Mouse (Mus musculus) urinary bladder, postnatal 10 days (tissue): ENCODE results near the gene Dpm2.

Experiments used
- DNase-seq: peaks from one replicate; pipeline ENCODE4 v3.0.0; 2022; ENCODE audit warnings: low spot score

Gene Dpm2

GRCm38 (mm10) chr2:32547380-32547779 is 23.3 kb upstream of the Dpm2 start:
- DNase-seq, result no peak

DNA sequence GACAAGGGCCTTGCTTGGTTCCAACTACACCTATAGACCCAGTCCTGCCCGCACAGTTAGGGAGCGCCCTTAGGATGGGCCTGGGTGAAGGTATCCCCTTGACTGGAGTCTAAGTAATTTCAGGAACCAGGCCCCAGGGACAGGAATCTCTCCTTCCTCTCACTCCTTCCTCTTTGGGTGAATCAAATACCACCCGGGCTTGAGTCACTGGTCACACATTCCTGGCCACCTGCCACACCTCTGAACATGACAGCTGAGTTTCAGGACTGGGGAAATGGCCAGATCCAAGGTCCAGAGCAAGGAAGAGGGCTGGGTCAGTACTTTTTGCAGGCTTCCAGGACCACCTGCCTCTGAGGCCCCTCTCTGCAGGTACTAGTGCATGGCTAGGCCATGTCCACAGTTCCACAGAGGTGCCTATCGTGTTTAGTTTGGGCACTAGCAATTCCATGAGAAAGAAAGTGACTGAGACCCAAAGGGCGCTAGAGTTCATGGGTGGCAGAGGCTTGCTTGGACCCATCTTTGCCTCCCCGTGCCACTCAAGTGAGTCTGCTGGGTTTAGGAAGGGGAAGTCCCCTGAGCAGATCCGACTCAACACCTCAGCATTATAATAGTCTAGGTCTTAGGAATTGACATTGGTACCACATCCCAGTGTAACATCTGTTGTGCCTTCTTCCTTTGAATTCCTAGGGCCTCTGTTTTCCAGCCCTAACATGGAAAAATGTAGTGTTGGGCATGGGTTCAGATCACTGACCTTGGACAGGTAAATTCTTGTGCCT is 22.5 kb upstream of the Dpm2 start:
- DNase-seq, result no peak

DNA sequence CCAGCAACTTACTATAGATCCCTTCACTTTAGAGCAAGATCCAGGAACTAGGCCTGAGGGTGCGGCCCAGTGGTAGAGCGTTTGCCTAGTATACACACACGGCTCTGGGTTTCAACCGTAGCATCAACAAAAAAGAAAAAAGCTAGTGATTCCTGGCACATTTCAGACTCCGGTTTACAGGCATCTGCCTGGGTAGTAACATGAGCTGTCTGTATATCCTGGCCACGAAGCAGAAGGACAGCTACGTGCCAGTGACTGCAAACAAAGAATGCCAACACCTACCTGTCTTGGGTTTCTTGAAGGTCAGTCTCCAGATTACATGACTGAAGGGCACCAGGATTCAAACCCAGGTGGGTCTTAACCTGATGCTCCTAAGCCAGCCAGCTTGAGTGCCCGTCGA is 21.5 kb upstream of the Dpm2 start:
- no peak for DNase-seq

DNA sequence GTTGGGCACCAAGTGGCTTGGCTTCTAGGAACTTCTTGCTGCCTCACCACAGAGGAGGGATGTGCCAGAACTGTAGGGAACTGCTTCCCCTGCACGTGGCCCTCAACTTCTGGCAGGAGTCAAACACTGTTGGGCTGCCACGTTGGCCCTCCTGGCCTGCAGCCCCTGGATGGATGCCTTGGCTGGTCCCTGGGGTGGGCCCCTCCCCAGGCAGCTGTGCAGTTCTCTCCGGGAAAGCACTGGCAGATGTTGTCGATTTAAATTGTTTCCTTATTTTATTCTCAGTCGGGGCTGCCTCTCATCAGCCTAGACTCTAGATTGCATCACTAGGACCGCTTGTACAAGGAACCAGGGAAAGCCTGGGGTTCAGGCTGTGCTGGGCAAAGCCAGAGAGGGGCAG is 20.9 kb upstream of the Dpm2 start:
- DNase-seq, result no peak

DNA sequence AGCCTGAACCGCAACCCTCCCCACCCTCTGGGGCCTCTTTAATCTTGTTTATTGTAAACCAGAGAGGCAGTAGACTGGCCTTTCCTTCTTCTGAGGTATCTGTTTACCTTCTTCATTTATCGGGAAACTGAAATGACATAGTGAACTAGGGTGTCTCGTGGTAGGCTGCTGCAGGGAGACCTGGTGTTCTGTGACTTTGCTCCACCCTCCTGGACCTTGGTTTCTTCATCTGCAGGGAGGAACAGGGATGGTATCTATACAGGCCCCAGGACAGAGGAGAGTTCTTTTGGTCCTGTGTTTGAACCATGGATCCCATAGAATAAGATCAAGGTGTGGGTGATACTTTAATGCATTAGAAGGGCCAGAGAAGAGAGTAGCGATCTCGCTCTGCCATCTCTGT is 19.4 kb upstream of the Dpm2 start:
- no peak for DNase-seq

DNA sequence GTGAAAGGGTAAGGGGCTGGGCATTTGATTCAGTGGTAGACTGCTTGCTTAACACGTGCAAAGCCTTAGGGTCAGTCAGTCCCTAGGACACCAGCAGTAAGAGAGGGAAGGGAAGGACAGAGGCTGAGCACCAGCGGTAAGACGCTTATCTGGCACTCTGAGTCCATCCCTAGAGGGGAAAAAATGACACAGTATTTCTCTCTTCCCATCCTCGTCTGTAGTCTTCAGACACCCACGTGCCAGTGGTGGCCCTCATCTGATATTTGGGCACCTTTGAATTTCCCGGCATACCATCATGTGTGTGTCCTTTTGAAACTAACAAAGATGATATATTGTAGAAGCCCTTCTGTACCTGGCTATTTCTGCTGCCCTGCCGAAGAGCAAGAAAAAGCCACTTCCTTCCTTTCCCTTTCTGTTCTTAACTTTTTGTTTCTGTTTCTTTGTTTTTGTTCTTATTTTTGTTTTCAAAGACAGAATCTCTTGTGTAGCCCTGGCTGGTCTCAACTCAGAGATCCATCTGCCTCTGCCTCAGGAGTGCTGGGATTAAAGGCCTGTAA is 17.0 kb upstream of the Dpm2 start:
- DNase-seq, result no peak

DNA sequence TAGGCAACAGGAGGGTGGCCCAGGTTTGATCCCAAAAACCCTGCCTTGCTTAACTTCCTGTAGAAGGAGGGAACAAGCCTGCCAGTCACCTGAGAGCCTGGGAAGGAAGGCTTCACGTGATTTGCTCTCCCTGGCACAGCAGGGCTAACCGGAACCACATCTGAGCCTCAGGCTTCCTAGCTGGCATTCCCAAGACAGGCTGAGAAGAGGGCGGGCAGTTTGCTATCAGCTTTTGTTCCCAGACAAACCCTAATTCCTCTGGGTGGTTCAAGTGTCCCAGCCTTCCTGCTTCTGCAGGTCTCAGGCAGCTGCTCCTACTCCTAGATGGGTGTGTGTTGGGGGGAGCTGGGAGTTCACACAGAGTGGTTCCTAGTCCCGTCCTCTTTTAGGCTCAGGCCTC is 15.2 kb upstream of the Dpm2 start:
- no peak for DNase-seq

DNA sequence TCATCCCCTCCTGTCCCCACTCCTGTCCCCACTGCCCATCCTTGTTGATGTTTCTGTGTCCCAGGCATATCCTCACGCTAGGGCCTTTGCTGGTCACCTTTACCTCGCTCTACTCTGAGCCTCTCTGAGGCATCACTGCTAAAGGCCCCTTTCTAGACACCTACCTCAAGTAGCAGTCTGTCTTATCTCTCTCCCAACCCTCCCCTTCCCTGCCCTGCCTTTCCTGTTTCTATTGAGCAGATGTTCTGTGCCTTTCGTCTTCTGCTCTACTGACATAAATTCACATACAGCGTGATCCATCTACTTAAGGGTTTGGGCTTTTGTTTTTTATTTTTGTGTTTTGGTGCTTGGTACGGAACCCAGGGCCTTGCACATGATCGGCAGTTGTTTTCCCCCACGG is 14.6 kb upstream of the Dpm2 start:
- no peak for DNase-seq

DNA sequence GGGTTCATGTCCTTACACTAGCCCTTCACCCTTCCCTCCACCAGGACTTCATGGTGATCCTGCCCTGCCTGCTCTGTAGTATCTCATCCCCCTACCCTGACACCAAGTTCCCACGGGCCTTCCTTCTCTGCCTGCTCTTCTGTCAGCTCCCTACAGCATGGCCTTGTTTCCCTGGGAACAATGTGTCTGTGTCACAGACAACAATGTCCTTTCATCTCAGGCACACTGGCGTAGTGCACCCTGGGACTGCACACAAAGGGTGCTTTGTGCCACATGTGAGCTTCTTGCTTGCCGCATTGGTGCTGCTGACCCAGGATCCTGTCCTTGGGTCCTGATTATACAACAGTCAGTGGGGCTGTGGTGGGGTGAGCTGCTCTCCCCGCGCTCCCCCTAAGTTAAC is 11.1 kb upstream of the Dpm2 start:
- no peak for DNase-seq

DNA sequence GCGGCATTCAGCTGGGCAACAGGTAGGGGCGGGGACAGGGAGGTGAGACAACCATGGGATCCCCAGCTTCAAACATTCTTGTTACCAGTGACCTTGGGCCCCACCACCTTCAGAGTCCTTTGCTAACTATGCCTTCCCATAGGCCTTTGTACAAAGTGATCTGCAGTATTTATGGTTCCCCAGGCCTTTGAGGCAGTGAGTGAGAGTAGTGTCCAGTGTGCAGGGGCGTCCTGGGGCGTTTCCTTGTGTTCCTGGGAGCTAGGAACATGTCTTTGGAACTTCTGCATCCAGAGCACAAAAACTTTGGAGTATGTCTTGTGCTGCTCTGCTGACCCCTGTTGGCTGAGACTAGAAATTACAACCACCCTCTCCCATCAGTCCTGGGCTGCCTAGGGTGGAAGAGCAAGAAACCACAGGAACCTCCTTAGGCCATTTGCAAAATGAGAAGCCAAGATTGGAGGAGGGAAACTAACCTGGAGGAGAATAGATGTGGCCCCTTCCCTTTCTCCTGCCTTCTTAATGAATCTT is 4.1 kb upstream of the Dpm2 start:
- DNase-seq, result no peak

DNA sequence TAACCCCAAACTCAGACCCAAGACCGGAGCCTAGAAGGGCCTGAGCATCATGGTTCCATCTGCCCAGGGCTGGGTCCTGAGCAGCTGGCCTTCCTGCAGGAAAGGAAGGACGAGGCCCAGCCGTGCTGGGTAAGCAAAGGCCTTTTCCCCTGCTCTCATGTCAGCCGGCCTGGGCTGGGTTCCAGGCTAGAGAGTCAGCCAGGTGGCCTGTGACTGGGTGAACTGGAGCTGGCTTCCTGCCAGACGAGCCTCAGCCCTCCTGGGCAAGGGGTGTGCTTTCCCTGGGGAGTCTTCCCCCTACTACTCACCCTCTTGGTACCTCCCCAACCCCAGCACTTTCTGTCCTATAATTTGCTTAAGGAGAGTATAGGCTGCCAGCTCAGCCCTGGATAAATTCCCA is 2.5 kb upstream of the Dpm2 start:
- DNase-seq, result no peak

DNA sequence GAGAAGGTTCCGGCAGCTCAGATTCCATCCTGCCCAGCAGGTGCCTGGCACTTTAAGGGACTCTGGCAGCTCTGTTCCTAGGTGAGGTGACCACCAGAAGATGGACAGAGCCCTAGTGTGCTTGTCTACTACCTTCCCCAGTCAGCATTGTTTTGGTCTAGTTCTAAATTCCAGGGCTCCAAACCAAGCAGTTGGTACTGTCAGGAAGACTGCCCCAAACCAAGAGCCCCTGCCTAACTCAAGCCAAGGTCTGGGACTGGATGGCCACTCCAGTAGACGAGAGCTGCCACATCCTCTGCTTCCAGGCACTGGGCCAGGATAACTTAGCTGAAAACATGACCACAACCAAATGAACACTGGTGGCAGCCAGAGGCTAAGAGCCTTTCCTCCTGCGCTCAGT is 1.7 kb upstream of the Dpm2 start:
- no peak for DNase-seq

DNA sequence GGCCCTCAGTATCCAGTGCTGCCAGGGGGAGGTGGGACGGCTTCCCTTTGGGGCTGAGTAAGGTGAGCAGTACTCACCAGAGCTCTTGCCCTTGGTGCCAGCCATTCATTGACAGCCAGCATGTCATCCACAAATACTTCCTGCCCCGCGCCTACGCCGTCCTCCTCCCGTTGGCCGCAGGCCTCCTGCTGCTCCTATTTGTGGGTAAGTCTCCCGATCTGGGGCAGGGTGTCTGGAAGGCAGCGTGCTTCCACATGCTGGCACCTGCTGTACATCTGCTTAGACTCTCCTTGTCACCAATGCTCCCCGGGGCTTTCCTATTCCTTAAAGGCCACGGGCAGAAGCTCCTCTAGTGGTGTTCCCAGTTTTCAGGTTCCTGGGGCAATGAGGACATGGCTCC is 1.5 kb downstream of the Dpm2 start:
- no peak for DNase-seq

DNA sequence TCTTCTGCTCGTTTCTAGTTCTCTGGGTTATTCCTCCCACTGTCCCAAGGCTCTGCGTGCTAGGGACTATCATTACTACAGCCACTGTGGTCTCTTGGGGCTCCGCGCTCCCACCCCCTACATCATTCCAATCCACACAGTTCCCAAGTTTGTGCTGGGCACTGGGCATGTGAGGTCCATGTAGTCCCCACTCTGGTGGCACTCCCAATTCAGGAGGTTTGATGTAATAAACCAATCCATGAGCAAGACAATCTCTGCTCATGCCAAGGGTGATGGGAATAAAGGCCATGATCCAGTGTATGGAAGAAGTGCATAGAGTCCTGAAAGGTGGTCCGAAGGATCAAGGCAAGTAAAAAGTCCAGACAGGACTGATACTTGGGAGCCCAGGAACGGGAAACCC is 3.8 kb downstream of the Dpm2 start, which contains the start of gene Pip5kl1:
TSS of gene Pip5kl1 (plus strand) at position 301 of the 400 bp plus-strand sequence.
- no peak for DNase-seq

DNA sequence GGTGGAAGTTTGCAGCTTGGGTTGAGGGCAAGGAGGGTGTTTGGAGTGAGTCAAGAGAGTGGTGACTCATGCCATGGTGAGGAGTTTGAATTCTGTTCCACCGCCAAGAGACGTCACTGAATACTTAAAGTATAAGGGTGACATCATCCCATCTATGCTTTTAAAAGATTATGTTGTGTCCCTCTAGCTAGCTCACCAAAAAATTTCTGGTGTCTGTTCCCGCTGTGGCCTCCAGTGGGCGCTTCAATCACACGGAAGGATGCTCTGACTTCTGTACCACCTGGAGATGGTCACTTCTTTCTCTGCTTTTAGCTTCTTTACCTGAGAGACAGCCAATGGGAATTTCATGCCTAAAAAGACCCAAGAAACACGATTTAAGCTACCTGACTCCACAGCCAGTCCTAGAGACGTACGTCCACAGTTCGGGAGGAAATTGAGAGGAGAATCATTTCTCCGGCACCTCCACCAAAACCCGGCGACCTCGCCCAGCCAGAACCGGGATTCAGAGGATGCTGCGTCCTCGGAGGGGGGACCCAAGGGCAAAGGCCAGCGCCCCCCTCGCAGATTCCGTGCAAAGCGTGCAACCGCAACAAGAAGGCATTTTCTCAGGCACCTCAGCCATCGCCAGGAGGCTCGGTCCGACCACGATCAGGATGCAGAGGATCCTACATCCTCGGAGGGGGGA is 4.4 kb downstream of the Dpm2 start:
- DNase-seq, result no peak

DNA sequence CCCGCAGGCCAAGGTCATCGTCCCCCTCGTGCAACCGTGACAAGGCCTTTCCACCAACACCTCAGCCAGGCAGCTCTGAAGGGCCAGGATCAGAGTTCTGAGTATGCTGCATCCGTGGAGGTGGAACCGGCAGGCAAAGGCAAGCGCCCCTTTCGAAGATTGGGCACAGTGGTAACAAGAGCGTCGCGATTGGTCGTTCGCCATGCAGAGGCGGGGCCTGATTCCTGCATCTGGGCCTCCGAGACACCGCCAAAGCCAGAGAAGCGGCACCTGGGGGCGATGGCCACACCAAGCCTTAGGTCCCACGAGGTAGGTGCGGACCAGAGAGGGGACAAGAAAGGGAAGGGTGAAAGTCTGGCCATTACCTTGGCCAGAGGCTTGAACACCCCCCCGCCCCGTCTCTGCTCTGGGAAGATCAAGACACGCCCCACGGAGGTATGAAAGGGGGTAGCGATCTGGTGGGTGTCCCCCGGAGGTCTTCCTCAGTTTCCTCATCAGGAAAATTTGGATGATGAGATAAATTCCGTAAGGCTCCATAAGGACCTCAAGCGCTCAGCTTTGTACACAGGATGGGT is 5.0 kb downstream of the Dpm2 start, which contains the start of gene 9430097D07Rik:
TSS of gene 9430097D07Rik (minus strand) at position 99 of the 575 bp plus-strand sequence.
- no peak for DNase-seq

DNA sequence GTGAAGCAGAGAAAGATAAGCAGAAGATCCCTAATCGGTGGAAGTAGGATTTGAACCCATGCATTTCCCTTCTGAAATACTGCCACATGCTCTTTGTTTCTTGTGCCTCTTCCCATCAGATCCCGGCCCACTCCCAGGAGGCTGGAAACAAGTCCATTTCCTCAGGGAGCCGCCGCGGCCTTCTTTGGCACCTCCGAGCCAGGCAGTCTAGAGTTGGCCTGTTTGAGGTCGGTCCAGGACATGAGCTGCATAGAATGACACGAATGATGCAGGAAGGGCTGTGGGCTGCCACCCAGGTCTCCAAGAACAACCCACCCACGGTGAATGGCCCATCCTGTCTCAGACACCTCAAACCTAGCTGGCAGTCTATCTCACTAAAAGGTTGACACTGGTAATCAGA is 5.9 kb downstream of the Dpm2 start:
- DNase-seq, result no peak

DNA sequence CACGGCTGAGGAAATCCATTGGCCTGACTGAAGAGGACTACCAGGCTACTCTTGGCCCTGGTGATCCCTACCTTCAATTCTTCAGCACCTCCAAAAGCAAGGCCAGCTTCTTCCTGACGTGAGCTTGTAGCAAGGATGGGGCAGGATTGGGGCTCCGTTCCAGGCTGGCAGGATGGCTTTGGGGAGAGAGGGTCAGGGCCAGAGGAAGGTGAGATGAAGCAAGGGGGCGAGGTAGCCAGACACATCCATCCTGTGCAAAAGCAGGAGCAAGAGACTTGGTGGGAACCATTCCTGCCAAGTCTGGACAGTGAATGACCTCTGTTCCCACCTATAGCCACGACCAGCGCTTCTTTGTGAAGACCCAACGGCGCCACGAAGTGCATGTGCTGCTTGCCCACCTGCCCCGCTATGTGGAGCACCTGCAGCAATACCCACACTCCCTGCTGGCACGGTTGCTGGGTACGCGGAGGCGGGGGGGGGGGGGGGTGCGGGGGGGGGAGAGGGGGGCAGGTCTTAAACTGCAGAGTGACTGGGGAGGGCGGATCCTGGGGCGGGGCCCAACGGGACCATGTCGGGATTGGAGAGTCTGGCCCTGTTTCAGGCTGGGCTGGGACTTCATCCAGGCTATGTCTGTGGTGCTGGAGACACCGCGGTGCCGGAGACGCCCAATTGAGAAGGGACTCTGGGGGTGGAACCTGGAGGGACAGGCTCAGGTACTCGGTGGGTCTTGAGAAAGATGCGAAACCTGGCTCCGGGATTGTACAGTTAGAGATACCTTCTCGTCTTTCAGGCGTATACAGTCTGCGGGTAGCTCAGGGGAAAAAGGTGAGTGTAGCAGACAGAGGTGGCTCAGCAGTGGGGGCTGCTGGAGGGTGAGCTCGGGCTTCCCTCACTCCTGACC is 7.7 kb downstream of the Dpm2 start:
- no peak for DNase-seq

DNA sequence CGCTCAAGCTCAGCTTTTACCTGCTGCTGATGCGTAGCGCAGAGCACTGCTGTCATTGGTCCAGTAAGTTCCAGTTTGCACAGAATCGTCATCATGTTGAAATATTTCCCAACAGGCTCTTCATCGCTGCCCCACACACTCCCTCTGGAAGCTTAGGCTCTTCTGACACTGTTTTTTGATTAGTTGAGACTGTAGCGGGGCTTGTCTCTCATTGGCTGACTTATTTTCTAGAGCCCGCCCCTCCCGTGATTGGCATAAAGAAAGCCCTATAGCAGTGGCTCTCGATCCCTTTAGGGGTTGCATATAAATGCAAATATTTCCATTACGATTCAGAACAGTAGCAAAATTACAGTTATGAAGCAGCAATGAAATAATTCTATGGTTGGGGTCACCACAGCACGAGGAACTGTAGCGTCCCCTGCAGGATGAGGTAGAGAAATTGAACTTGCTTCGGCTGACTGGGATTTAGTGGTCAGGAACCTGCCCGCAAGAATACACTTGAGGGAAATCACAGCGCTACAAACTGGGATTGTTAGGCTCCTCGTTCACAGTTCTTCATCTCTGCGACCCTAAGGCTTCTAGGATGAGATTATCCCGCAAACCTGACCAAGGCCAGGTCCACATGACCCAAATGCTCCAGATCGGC is 10.9 kb downstream of the Dpm2 start:
- no peak for DNase-seq

GRCm38 (mm10) chr2:32582830-32583799 is 12.5 kb downstream of the Dpm2 start:
- no peak for DNase-seq
